ENCODE assay signal across 26 mouse cellular contexts in the genomic region with DNA sequence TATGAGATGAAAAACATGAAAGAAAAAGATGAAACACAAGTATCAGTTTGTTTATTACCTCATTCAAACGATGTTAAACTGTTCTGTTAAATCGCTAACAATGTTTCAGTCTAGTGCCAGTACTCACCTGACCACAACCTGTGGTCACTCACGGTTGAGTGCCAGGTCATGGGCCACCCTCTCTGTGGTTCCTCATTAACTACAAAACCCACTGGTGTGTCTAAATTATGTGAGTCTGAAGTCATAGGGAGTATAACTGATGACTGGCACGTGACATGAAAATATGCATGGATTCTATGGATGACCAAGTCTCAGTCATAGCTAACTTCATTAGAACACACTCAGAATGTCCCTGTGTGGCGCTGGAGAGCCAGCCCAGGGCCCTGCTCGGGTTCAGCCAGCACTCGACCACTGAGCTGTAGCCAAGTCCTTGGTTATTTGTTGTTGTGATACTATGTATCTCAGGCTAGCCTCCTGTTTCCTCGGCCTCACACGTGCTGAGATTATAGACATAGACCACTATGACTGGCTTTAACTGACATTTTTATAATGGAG.
DNase-seq lines count a peak whose midpoint lies in the region; ATAC-seq and TF ChIP-seq lines count a peak whose summit lies in the region.
"Had no signal": no experiment of that assay in that cellular context is flagged by ENCODE, and none has a peak within 500 bp of the region (broad histone marks: within the 10 kb centered on the region; RNA-seq: fewer than 3 reads in every experiment).

No protein-coding gene starts in this region.

- TF ChIP-seq RAD21 in CH12.LX (IDR thresholded peaks at IDR 0.05; ENCODE audit: low read depth, low read length), result no peak

- H3K36me3 ChIP-seq in CH12.LX (replicated peaks in 1 of 2; ENCODE audit: control insufficient read depth in 1 of 2, insufficient read depth in 1 of 2, low read length in 1 of 2), result no peaks in the 10 kb centered on the region
- no peaks in the 10 kb centered on the region for H3K36me3 ChIP-seq in kidney, embryonic 15.5 days
- no peaks in the 10 kb centered on the region for H3K36me3 ChIP-seq in midbrain, embryonic 16.5 days (ENCODE audit: control insufficient read depth, insufficient read depth, low read length)
- H3K36me3 ChIP-seq: embryonic facial prominence, embryonic 13.5 days; heart, embryonic 10.5 days; hindbrain, embryonic 13.5 days; limb, embryonic 12.5 days; liver, embryonic 15.5 days had no signal

- no peak overlapping the region for H3K4me3 ChIP-seq in CH12.LX (replicated peaks in 1 of 3; ENCODE audit: low read depth in 2 of 3, low read length in 2 of 3, poor library complexity in 1 of 3)
- H3K4me3 ChIP-seq in kidney, embryonic 15.5 days (replicated peaks), result no peak overlapping the region
- no peak overlapping the region for H3K4me3 ChIP-seq in midbrain, embryonic 16.5 days (ENCODE audit: low read depth, low read length)
- H3K4me3 ChIP-seq: embryonic facial prominence, embryonic 13.5 days; heart, embryonic 10.5 days; hindbrain, embryonic 13.5 days; limb, embryonic 12.5 days; liver, embryonic 15.5 days had no signal

- H3K27me3 ChIP-seq in CH12.LX (replicated peaks), result peaks cover 65% of the 10 kb centered on the region
- H3K27me3 ChIP-seq in kidney, embryonic 15.5 days, result no peaks in the 10 kb centered on the region
- H3K27me3 ChIP-seq in midbrain, embryonic 16.5 days (ENCODE audit: control insufficient read depth, insufficient read depth, low read depth, low read length), result no peaks in the 10 kb centered on the region
- H3K27me3 ChIP-seq: embryonic facial prominence, embryonic 13.5 days; hindbrain, embryonic 13.5 days; limb, embryonic 12.5 days; liver, embryonic 15.5 days had no signal

- WGBS in kidney, embryonic 15.5 days, result 67% methylated on average over 9 of the region's 9 CpGs
- WGBS in midbrain, embryonic 16.5 days, result 86% methylated on average over 9 of the region's 9 CpGs

- no peaks in the 10 kb centered on the region for H3K9me3 ChIP-seq in CH12.LX (replicated peaks; ENCODE audit: low read length)
- H3K9me3 ChIP-seq in kidney, embryonic 15.5 days (replicated peaks), result no peaks in the 10 kb centered on the region
- no peaks in the 10 kb centered on the region for H3K9me3 ChIP-seq in midbrain, embryonic 16.5 days (replicated peaks; ENCODE audit: control insufficient read depth, low read length, poor library complexity, severe bottlenecking)
- H3K9me3 ChIP-seq: embryonic facial prominence, embryonic 13.5 days; heart, embryonic 10.5 days; hindbrain, embryonic 13.5 days; limb, embryonic 12.5 days; liver, embryonic 15.5 days had no signal

- peak; percentile 87 for ATAC-seq in kidney, embryonic 15.5 days (replicated peaks; ENCODE audit: low FRiP score)
- ATAC-seq in midbrain, embryonic 16.5 days, result no peak
- ATAC-seq: activated CD4-positive, CD25-positive, alpha-beta regulatory T cell, adult 4 months; forebrain, postnatal 0 days; intestine, embryonic 16.5 days had no signal

- TF ChIP-seq EP300 in CH12.LX (IDR thresholded peaks at IDR 0.05; ENCODE audit: low read length), result no peak

- H3K4me2 ChIP-seq in CH12.LX (ENCODE audit: insufficient read depth, low read depth, poor library complexity, severe bottlenecking), result no peak overlapping the region
- no peak overlapping the region for H3K4me2 ChIP-seq in kidney, embryonic 15.5 days
- H3K4me2 ChIP-seq in midbrain, embryonic 16.5 days (ENCODE audit: low read length), result no peak overlapping the region
- H3K4me2 ChIP-seq: embryonic facial prominence, embryonic 13.5 days; hindbrain, embryonic 13.5 days; limb, embryonic 12.5 days; liver, embryonic 15.5 days; lung, embryonic 14.5 days had no signal

- dilution Hi-C loops in CH12.LX (cut with MboI; ENCODE audit: extremely low pct_ligation_motif_present, extremely low pct_unique_long_range_greater_than_20kb, low sequenced_read_pairs), result no loop called here

- H3K4me1 ChIP-seq in CH12.LX (ENCODE audit: control insufficient read depth in 1 of 2, insufficient read depth in 2 of 2), result no peaks in the 10 kb centered on the region
- peaks cover 7% of the 10 kb centered on the region; the same call in 1 of the 2 replicates for H3K4me1 ChIP-seq in kidney, embryonic 15.5 days
- H3K4me1 ChIP-seq in midbrain, embryonic 16.5 days (ENCODE audit: control insufficient read depth, insufficient read depth, low read length), result no peaks in the 10 kb centered on the region
- H3K4me1 ChIP-seq: embryonic facial prominence, embryonic 13.5 days; heart, embryonic 10.5 days; hindbrain, embryonic 13.5 days; limb, embryonic 12.5 days; liver, embryonic 15.5 days had no signal

- DNase-seq in CH12.LX (ENCODE audit: extremely low read depth), result no peak
- DNase-seq in kidney, adult 18-20 months, result peak; percentile 34
- DNase-seq in kidney, postnatal 25 days, result peak; percentile 55 to 72
- no peak for DNase-seq in T-cell, adult 2 months (ENCODE audit: low spot score)
- no peak for DNase-seq in layer of hippocampus, adult 9-10 months (ENCODE audit: low spot score)
- DNase-seq: adrenal gland, adult 2 months; adrenal gland, postnatal 36 days; cerebellum, adult 18-20 months; cerebellum, postnatal 10 days; forebrain, postnatal 0 days; gastrocnemius, postnatal 10 days; heart, adult 11 months; heart, postnatal 4 days; lung, embryonic 14.5 days; lung, postnatal 14 days; midbrain, embryonic 14.5 days; right cerebral cortex, postnatal 4 days had no signal

- no peak overlapping the region for H3K27ac ChIP-seq in CH12.LX (ENCODE audit: insufficient read depth, low read depth)
- H3K27ac ChIP-seq in kidney, embryonic 15.5 days, result no peak overlapping the region
- H3K27ac ChIP-seq in midbrain, embryonic 16.5 days (ENCODE audit: low read length), result no peak overlapping the region
- H3K27ac ChIP-seq: embryonic facial prominence, embryonic 13.5 days; heart, embryonic 10.5 days; hindbrain, embryonic 13.5 days; limb, embryonic 12.5 days; liver, embryonic 15.5 days had no signal

- no peak for TF ChIP-seq CTCF in CH12.LX (conservative IDR thresholded peaks at IDR 0.05 in 1 of 2, IDR thresholded peaks at IDR 0.05 in 1 of 2; ENCODE audit: low read depth in 2 of 2, low read length in 2 of 2)

- no peaks in the 10 kb centered on the region for H3K79me2 ChIP-seq in CH12.LX (replicated peaks; ENCODE audit: control insufficient read depth, extremely low read depth, insufficient read depth, poor library complexity, severe bottlenecking)

- in situ Hi-C loops in CH12.LX (cut with MboI; ENCODE audit: low pct_ligation_motif_present, low pct_unique_long_range_greater_than_20kb, low sequenced_read_pairs), result no loop called here

- TF ChIP-seq POLR2A in CH12.LX (IDR thresholded peaks at IDR 0.05; ENCODE audit: low read depth, low read length), result no peak

- H3K9ac ChIP-seq in CH12.LX (ENCODE audit: insufficient read depth, low read depth), result no peak overlapping the region
- no peak overlapping the region for H3K9ac ChIP-seq in kidney, embryonic 15.5 days
- no peak overlapping the region for H3K9ac ChIP-seq in midbrain, embryonic 16.5 days (ENCODE audit: low read depth, low read length)
- H3K9ac ChIP-seq: embryonic facial prominence, embryonic 13.5 days; forebrain, postnatal 0 days; hindbrain, embryonic 13.5 days; limb, embryonic 12.5 days; liver, embryonic 15.5 days; lung, embryonic 14.5 days had no signal

TF ChIP-seq in CH12.LX, 34 proteins besides CTCF, POLR2A, EP300 and RAD21:
- TF ChIP-seq IRF4 (IDR thresholded peaks at IDR 0.05; ENCODE audit: low read depth, low read length) (no peak), JUN (IDR thresholded peaks at IDR 0.05; ENCODE audit: insufficient read depth, low read depth, low read length) (no peak), TBP (conservative IDR thresholded peaks at IDR 0.05; ENCODE audit: low read depth, low read length) (no peak), BHLHE40 (IDR thresholded peaks at IDR 0.05; ENCODE audit: low read depth, low read length) (peak; percentile 52), CHD2 (IDR thresholded peaks at IDR 0.05; ENCODE audit: low read length) (no peak)

Comparison
In these comparisons a context has a peak if more than half of its experiments do, and no peak if none do; other contexts are left out.
1. DNase-seq: peak in kidney, adult 18-20 months (single experiment) and kidney, postnatal 25 days (2 of 2); none in CH12.LX (single experiment), T-cell, adult 2 months (single experiment) and layer of hippocampus, adult 9-10 months (single experiment).